8 mouse cellular contexts compared by ENCODE assay signal in the genomic region with DNA sequence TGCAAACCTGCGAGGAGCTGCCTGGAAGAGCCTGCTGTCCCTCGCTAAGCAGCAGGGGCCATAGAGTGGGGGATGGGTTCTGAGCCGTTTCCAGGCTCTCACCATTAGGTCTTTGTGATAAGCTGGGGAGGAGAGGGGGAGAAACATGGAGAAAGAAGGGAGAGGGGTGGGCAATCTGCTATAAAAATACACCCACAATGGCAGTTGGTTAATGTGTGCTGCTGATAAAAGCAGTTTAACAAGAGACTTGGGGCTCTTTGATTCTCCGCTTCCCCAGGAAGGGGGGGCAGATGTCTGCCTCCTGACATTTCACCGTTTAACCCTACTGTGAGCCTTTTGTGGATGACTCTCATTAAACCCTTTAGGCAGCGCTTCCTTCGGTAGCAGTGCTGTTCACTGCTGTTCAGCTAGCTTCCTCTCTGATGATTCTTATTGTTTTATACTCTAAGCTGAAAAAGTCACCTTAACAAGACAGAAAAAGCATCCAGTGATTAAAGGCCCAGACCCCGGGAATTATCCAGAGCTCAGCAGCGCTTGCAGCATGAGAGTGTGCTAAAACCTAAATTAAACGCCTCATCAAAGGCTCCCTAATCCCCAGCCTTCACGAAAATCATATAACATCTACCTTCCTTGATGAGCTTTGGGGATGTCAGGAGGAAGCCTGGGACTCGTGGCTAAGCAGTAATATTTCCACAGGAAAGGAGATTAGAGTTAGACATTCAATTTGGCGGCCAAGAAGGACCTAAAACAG.
DNase-seq lines count a peak whose midpoint lies in the region; ATAC-seq and TF ChIP-seq lines count a peak whose summit lies in the region.

No protein-coding gene starts in this region.

- no peak overlapping the region for H3K9ac ChIP-seq in liver, postnatal 0 days (replicated peaks)

- no peaks in the 10 kb centered on the region for H3K9me3 ChIP-seq in liver, postnatal 0 days (ENCODE audit: low read length)

- 13% methylated on average over 13 of the region's 13 CpGs for WGBS in liver, postnatal 0 days (ENCODE audit: insufficient replicate concordance)

- TF ChIP-seq EP300 in liver, postnatal 0 days (IDR thresholded peaks at IDR 0.05; ENCODE audit: low read depth): peak; percentile 94

- no peaks in the 10 kb centered on the region for H3K27me3 ChIP-seq in liver, postnatal 0 days (ENCODE audit: insufficient read depth, low read length)

- no peak for TF ChIP-seq POLR2A in brain, embryonic 14.5 days (IDR thresholded peaks at IDR 0.05; ENCODE audit: borderline replicate concordance, extremely low read depth, insufficient read depth, insufficient read length, poor library complexity, severe bottlenecking)

- H3K4me3 ChIP-seq in liver, postnatal 0 days (ENCODE audit: low read depth, low read length): 0 out of 2 replicates have a peak overlapping the region, but pooled peaks have one; percentile 1

- peak overlapping the region; percentile 44 for H3K4me2 ChIP-seq in liver, postnatal 0 days (ENCODE audit: low read depth, low read length)

- intact Hi-C loops in heart, postnatal 10 days (cut with DNase I): no loop called here

- peak overlapping the region; percentile 42; the same call in 1 of the 2 replicates for H3K27ac ChIP-seq in liver, postnatal 0 days (ENCODE audit: low read depth)

- no peak for ATAC-seq in cerebellum, adult (ENCODE audit: insufficient number of reproducible peaks, low FRiP score, low TSS enrichment)
- ATAC-seq in liver, postnatal 0 days: peak; percentile 80
- ATAC-seq in CD4-positive, CD25-positive, alpha-beta regulatory T cell, adult 4 months: no peak

- TF ChIP-seq CTCF in brain, embryonic 14.5 days (IDR thresholded peaks at IDR 0.05; ENCODE audit: borderline replicate concordance, extremely low read depth, insufficient read depth, insufficient read length): no peak
- TF ChIP-seq CTCF in liver, postnatal 0 days (IDR thresholded peaks at IDR 0.05; ENCODE audit: low read depth): no peak

- H3K36me3 ChIP-seq in liver, postnatal 0 days (replicated peaks; ENCODE audit: insufficient read depth, low read length): no peaks in the 10 kb centered on the region

- H3K4me1 ChIP-seq in liver, postnatal 0 days (ENCODE audit: insufficient read depth): peaks cover 5% of the 10 kb centered on the region; the same call in 1 of the 2 replicates

- peak; percentile 39 to 47 for DNase-seq in cerebellum, postnatal 14 days
- peak; percentile 92 for DNase-seq in brain, embryonic 14.5 days (ENCODE audit: low read depth)
- peak; percentile 7 to 27 for DNase-seq in heart, postnatal 10 days
- DNase-seq in liver, postnatal 0 days: peak; percentile 25
- DNase-seq in frontal cortex, postnatal 14 days (ENCODE audit: low spot score in 2 of 2): no peak
- no peak for DNase-seq in layer of hippocampus, adult 18-20 months (ENCODE audit: low spot score in 2 of 2)

Comparison
In these comparisons a context has a peak if more than half of its experiments do, and no peak if none do; other contexts are left out.
1. DNase-seq: peak in cerebellum, postnatal 14 days (2 of 2), brain, embryonic 14.5 days (single experiment), heart, postnatal 10 days (2 of 2) and liver, postnatal 0 days (single experiment); none in frontal cortex, postnatal 14 days (0 of 2) and layer of hippocampus, adult 18-20 months (0 of 2).